Mouse (Mus musculus) heart, embryonic 11.5 days (tissue): Measurements from ENCODE around the gene Prkag2. TPM values are rescaled to one million over a fixed set of nuclear protein-coding genes. Genes with fewer than 3 reads are reported as not detected.

ENCODE experiments used
- ATAC-seq: fragments of 200-750 bp; cut with Nextera tagmentation; replicated peaks from 2 replicates; pipeline ENCODE4 v1.8.0; 2017; ENCODE audit warnings: moderate library complexity; ENCODE audit not compliant: insufficient number of reproducible peaks, low FRiP score, low TSS enrichment
- H3K27ac ChIP-seq: fragments of 300-500 bp; sonication (generic); 2 replicates; pipeline ENCODE4 v1.5.1; 2014; ENCODE audit warnings: mild to moderate bottlenecking, low read depth, low read length
- H3K27me3 ChIP-seq: fragments of 300-500 bp; sonication (generic); 2 replicates; pipeline ENCODE4 v1.6.1; 2014; ENCODE audit warnings: mild to moderate bottlenecking, low read length, mixed read lengths; ENCODE audit not compliant: control insufficient read depth, insufficient read depth
- H3K36me3 ChIP-seq: fragments of 300-500 bp; sonication (generic); 2 replicates; pipeline ENCODE4 v1.6.1; 2014; ENCODE audit warnings: mild to moderate bottlenecking, low read length, moderate library complexity, mixed read lengths; ENCODE audit not compliant: control insufficient read depth, insufficient read depth
- H3K4me1 ChIP-seq: fragments of 300-500 bp; sonication (generic); 2 replicates; pipeline ENCODE4 v1.6.1; 2014; ENCODE audit warnings: low read length; ENCODE audit not compliant: control insufficient read depth, insufficient read depth
- H3K4me2 ChIP-seq: fragments of 300-500 bp; sonication (generic); 2 replicates; pipeline ENCODE4 v1.6.1; 2014; ENCODE audit warnings: mild to moderate bottlenecking, moderate library complexity
- H3K4me3 ChIP-seq: fragments of 300-500 bp; sonication (generic); 2 replicates; pipeline ENCODE4 v1.5.1; 2014; ENCODE audit warnings: low read depth, low read length
- H3K9ac ChIP-seq: fragments of 300-500 bp; sonication (generic); 2 replicates; pipeline ENCODE4 v1.6.1; 2014; ENCODE audit warnings: mild to moderate bottlenecking, low read depth, low read length, moderate library complexity
- H3K9me3 ChIP-seq: fragments of 300-500 bp; sonication (generic); replicated peaks from 2 replicates; pipeline ENCODE4 v1.6.1; 2016; ENCODE audit warnings: low read length; ENCODE audit not compliant: control insufficient read depth
- WGBS: fragments of 180-500 bp; shearing (Covaris S2); extraction: QIAGEN DNeasy Blood & Tissue Kit; methylation state at CpG from one replicate; pipeline ENCODE4 v1.1.7; 2014; ENCODE audit not compliant: insufficient replicate concordance; 5-methylcytosine and 5-hydroxymethylcytosine counted together
- polyA plus RNA-seq: library from polyadenylated mRNA; unstranded; fragments of >200 nt; fragmentation: Nextera tagmentation; extraction: Ambion mirVana; gene quantifications from 2 replicates; pipeline ENCODE4 v1.2.1, GENCODE M21; 2014

Prkag2 gene
- polyA plus RNA-seq, 1 experiment from 2014 or later: 84.6 TPM

DNA sequence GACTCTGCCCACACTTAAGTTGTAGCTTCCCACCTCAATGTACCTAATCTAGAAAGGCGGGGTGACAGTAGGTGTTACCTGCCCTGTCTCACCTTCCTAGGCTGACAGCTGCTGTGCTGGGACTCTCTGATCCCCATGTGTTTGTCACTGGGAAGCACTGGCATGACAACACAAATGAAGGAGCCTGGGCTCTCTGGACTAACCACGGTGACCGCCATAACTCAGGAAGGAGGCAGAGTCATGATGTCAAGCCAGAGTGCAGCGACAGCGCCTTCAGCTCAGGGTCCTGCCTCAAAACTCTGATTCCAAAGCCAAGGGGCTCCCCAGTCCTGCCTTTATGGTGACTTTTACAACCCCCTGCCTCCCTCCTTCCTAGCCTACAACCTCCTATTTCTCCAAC is 14.8 kb upstream of the Prkag2 start:
- Histone ChIP-seq H3K27ac (no peak overlapping the region), H3K4me1 (no peaks in the 10 kb centered on the region), H3K9ac (no peak overlapping the region), H3K9me3 (no peaks in the 10 kb centered on the region), H3K4me2 (no peak overlapping the region), H3K27me3 (no peaks in the 10 kb centered on the region), H3K36me3 (no peaks in the 10 kb centered on the region), H3K4me3 (no peak overlapping the region)
- ATAC-seq: no peak
- 64% methylated on average over 5 of the region's 5 CpGs for WGBS

DNA sequence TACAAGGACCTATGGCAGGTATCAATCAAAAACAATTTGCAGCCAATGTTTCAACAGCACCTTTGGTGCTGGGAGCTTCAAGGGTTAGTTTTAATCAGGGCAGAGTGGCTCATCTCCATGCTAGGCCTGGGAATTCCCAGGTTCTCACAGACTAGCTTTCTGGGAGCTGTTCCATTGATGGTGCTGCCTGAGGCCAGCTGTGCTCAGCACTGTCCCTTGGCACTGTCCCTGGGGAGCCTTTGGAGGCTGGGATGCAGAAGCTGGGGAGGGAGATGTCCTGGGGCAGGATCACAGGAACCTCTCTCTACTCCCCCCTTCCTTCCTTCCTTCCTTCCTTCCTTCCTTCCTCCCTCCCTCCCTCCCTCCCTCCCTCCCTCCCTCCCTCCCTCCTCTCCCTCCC is 13.7 kb upstream of the Prkag2 start:
- ATAC-seq: no peak
- Histone ChIP-seq H3K36me3 (no peaks in the 10 kb centered on the region), H3K4me2 (no peak overlapping the region), H3K4me3 (no peak overlapping the region), H3K27me3 (no peaks in the 10 kb centered on the region), H3K9me3 (no peaks in the 10 kb centered on the region), H3K9ac (no peak overlapping the region), H3K4me1 (no peaks in the 10 kb centered on the region), H3K27ac (no peak overlapping the region)

DNA sequence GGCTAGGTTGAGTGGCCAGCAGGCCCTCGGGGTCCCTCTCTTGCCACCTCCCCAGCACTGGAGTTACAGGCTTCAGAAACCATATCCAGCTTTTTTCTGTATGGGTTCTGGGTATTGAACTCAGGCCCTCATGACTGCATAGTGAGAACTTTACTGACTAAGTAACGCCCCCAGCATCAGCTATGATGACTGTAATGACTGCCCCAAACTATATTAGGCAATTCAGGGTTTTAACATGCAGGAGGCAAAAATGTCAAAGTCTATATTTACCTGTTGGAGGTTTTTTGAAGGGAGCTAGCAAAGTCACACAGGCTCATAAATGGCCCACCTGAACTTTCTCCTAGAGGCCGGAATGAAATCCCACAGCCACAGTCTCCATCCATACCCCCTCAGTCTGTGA is 9.9 kb upstream of the Prkag2 start:
- H3K9me3 ChIP-seq: no peaks in the 10 kb centered on the region
- H3K36me3 ChIP-seq: no peaks in the 10 kb centered on the region
- H3K27me3 ChIP-seq: 0 out of 2 replicates have a peak, but pooled peaks cover 4% of the 10 kb centered on the region
- H3K27ac ChIP-seq: no peak overlapping the region
- 68% methylated on average over 3 of the region's 3 CpGs for WGBS
- H3K4me3 ChIP-seq: no peak overlapping the region
- ATAC-seq: no peak
- H3K4me2 ChIP-seq: no peak overlapping the region
- H3K9ac ChIP-seq: no peak overlapping the region
- no peaks in the 10 kb centered on the region for H3K4me1 ChIP-seq

DNA sequence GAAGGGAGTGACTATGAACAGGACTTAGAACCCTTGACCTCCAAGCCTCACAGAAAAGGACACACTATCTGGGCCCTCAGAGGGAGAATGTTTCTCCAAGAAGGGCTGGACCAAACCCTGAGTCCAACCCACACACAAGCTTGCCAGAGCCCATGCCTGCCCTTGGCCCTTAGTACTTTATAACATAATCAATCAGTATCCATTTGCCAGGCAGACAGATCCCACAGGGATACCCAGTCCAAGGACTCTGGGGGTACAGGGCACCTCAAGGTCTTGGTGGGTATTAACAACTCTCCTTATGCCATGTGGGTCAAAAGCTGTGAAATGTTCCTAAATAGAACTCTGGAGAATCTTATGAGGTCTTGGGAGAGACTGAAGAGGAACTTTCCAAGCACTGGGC is 5.3 kb upstream of the Prkag2 start:
- no peak overlapping the region for H3K4me3 ChIP-seq
- no peak for ATAC-seq
- H3K4me1 ChIP-seq: no peaks in the 10 kb centered on the region
- no peak overlapping the region for H3K9ac ChIP-seq
- no peaks in the 10 kb centered on the region for H3K36me3 ChIP-seq
- H3K27ac ChIP-seq: no peak overlapping the region
- H3K9me3 ChIP-seq: no peaks in the 10 kb centered on the region
- no peak overlapping the region for H3K4me2 ChIP-seq
- peaks cover 11% of the 10 kb centered on the region; the same call in 1 of the 2 replicates for H3K27me3 ChIP-seq

DNA sequence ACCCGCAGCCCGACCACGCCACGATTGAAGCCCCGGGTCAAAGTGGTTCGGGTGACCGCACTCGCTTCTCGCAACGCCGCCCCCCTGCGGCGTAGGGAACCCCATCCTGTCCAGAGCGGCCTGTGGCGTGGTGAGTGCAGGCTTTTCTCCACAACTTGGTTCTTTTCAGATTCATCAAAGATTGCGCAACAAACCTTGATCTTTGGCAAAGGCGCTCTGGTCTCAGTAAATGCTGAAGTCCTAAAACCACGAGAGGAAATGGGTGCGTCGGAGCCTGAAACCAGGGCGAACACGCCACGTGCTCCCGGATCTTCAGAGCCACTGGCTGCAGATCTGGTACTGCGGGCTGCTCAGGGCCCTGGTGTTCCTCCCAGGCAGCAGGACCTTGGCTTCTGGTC is 683 bp upstream of the Prkag2 start:
- H3K4me1 ChIP-seq: peaks cover 5% of the 10 kb centered on the region; the same call in 1 of the 2 replicates
- H3K9me3 ChIP-seq: no peaks in the 10 kb centered on the region
- no peak for ATAC-seq
- no peaks in the 10 kb centered on the region for H3K36me3 ChIP-seq
- peak overlapping the region; percentile 96 for H3K4me2 ChIP-seq
- H3K9ac ChIP-seq: peak overlapping the region; percentile 69
- peaks cover 24% of the 10 kb centered on the region for H3K27me3 ChIP-seq
- H3K27ac ChIP-seq: no peak overlapping the region
- WGBS: under 1% methylated on average over 25 of the region's 25 CpGs
- H3K4me3 ChIP-seq: peak overlapping the region; percentile 53

DNA sequence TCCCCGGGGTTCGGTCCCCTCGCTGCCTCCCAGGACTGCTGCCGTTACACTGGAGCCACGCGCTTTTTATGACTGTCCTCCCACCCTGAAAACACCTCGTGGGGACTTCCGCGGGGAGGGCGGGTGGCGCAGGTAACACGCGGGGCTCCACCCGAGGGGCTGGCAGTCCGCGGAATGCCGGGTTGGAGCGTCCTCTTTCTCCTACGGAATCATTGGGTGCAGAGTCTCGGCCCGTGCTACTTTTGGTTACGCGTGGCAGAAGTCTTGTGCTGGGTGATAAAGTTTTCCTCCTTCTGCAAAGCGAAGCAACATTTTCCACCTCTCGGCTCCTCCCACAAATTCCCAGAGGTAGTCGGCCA is 306 bp downstream of the Prkag2 start:
- under 1% methylated on average over 26 of the region's 26 CpGs for WGBS
- peak; percentile 8; the same call in 1 of the 2 replicates for ATAC-seq

DNA sequence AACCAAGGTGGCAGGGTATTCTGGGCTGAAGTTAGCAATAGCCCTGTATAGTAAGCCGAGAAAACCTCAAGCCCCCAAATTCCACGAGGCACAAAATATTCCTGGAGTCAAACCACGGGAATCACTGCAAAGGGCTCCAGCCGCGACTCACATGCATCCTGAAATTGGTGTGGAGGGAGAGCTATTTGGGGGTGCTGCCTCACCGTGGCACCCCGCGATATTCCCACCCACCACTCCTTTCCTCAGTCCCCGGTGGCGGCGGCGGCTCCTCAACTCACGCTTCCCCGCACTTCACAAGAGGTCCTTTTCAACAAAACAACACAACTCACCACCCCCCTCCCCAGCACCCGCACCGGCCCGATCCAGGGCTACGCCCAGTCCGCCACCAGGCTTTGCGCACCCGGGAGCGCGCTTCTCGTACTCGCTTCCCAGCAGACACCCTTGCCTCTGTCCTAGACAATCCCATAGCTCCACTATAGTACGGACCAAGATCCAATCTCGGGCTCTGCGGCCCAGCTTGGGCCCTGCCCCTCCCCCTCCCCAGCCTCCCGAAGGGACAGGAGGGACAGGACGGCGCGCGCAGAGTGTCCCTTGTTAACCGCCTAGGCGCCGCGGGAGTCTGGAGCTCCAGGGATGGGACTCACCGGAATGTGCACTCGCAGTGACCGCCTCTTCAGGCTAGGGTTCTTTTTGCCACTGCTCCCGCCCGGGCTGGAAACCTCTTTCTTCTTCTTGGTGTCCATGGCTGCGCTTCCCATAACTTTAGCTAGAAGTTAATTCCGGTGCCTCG is 880 bp downstream of the Prkag2 start:
- H3K4me2 ChIP-seq: peak overlapping the region; percentile 96
- H3K9me3 ChIP-seq: no peaks in the 10 kb centered on the region
- H3K4me1 ChIP-seq: peaks cover 5% of the 10 kb centered on the region; the same call in 1 of the 2 replicates
- H3K4me3 ChIP-seq: peak overlapping the region; percentile 53
- peaks cover 24% of the 10 kb centered on the region for H3K27me3 ChIP-seq
- peak overlapping the region; percentile 69 for H3K9ac ChIP-seq
- no peaks in the 10 kb centered on the region for H3K36me3 ChIP-seq
- peak; percentile 68 for ATAC-seq
- H3K27ac ChIP-seq: no peak overlapping the region
- under 1% methylated on average over 45 of the region's 45 CpGs for WGBS

More for the DNA sequence above, 306 bp downstream of the Prkag2 start:
- Histone ChIP-seq H3K4me2 (peak overlapping the region; percentile 96), H3K9me3 (no peaks in the 10 kb centered on the region), H3K27me3 (peaks cover 24% of the 10 kb centered on the region), H3K27ac (no peak overlapping the region), H3K4me1 (peaks cover 5% of the 10 kb centered on the region; the same call in 1 of the 2 replicates), H3K9ac (peak overlapping the region; percentile 69), H3K4me3 (peak overlapping the region; percentile 53), H3K36me3 (no peaks in the 10 kb centered on the region)

DNA sequence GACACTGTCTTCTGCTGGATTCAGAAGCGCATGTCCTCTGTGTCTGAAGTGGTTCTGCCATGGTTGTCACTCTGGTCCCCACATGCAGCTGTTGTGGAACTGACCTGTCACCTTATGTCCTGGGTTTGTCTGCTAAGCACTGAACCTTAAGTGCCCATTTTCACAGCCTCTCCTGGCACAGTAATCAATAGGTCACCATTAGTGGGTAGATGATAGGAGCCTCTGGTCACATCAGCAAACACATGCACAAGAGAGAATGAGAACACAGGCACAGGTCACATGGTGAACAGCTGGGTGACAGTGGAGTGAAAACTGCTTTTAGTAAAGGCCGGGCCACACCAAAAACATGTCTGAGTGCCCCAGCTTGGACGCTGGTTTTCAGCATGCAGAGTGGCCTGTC is 2.6 kb downstream of the Prkag2 start:
- ATAC-seq: no peak
- H3K27me3 ChIP-seq: peaks cover 24% of the 10 kb centered on the region
- H3K4me3 ChIP-seq: no peak overlapping the region
- no peak overlapping the region for H3K9ac ChIP-seq
- peaks cover 5% of the 10 kb centered on the region; the same call in 1 of the 2 replicates for H3K4me1 ChIP-seq
- 62% methylated on average over 3 of the region's 3 CpGs for WGBS
- H3K27ac ChIP-seq: no peak overlapping the region
- H3K36me3 ChIP-seq: no peaks in the 10 kb centered on the region
- H3K9me3 ChIP-seq: no peaks in the 10 kb centered on the region
- H3K4me2 ChIP-seq: no peak overlapping the region

DNA sequence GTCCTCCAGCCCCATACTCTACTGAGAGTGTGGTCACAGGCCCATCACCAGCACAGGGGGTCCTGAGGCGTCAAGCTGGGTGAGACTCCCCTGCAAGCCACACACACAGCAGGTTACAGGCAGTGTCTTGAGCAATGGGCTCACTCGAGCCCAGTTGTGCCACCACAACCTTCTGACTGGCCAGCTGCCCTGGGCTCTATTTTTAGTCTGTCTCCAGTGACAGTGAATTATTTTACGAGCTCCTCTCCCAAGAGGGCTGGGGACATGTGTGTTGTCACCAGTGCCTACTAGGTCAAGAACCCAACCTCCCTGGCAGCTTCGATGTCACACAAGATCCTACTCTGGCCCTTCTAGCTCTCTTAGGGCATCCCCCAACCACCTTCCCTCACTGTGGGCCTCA is 4.0 kb downstream of the Prkag2 start:
- ATAC-seq: no peak
- H3K9me3 ChIP-seq: no peaks in the 10 kb centered on the region
- H3K27me3 ChIP-seq: peaks cover 19% of the 10 kb centered on the region
- H3K9ac ChIP-seq: no peak overlapping the region
- H3K4me1 ChIP-seq: peaks cover 5% of the 10 kb centered on the region; the same call in 1 of the 2 replicates
- no peak overlapping the region for H3K27ac ChIP-seq
- 48% methylated on average over 4 of the region's 4 CpGs for WGBS
- H3K4me3 ChIP-seq: no peak overlapping the region
- no peaks in the 10 kb centered on the region for H3K36me3 ChIP-seq
- no peak overlapping the region for H3K4me2 ChIP-seq
